Mouse (Mus musculus) liver, adult (tissue): ENCODE results near the gene Irak1.

Source experiments
- GATA4 ChIP-seq: IDR thresholded peaks from 2 replicates; pipeline ENCODE4 v1.6.1; 2014; ENCODE audit warnings: mild to moderate bottlenecking, low read length; ENCODE audit not compliant: insufficient replicate concordance

Irak1 gene

DNA sequence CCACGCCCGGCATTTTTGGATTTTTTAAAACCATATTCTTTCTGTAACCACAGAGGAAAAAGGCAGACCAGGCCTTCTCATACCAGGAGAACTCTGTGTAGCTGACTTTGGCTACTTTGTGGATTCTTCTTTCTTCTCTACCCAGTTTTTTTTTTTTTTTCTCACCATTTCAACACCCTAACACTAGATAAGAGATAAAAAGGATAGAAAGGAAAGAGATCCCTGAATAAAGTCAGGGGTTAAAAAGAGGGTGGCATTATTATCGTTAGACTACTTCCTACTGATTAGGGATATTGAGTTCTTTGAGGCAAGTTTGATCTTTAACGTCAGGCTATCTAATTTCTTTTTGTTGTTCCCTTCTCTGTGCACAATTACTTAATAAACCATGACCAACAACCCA, 50.9 kb downstream of the Irak1 start:
- no peak for TF ChIP-seq GATA4

GRCm38 (mm10) chrX:73970781-73971180, 52.9 kb downstream of the Irak1 start:
- TF ChIP-seq GATA4, result no peak

- no peak for TF ChIP-seq GATA4
Measured at GRCm38 (mm10) chrX:73969729-73970128, 54.0 kb downstream of the Irak1 start.

- TF ChIP-seq GATA4, result no peak
Measured at GRCm38 (mm10) chrX:73969167-73969566, 54.6 kb downstream of the Irak1 start.

GRCm38 (mm10) chrX:73967177-73968075, 56.3 kb downstream of the Irak1 start:
- TF ChIP-seq GATA4, result no peak

- no peak for TF ChIP-seq GATA4
Measured at GRCm38 (mm10) chrX:73966248-73967176, 57.2 kb downstream of the Irak1 start, which contains the start of gene Hcfc1. Hcfc1 (minus strand) TSS chrX:73966357.

- no peak for TF ChIP-seq GATA4
Measured at GRCm38 (mm10) chrX:73965307-73965706, 58.4 kb downstream of the Irak1 start.

- TF ChIP-seq GATA4, result no peak
Measured at GRCm38 (mm10) chrX:73964363-73964762, 59.4 kb downstream of the Irak1 start.
